In genomic region chr5:100259803-100260693, GRCm38 (mm10) we compare ENCODE assay signal across 10 mouse cellular contexts.
DNase-seq lines count a peak whose midpoint lies in the region; ATAC-seq and TF ChIP-seq lines count a peak whose summit lies in the region.
"Had no signal": no experiment of that assay in that cellular context is flagged by ENCODE, and none has a peak within 500 bp of the region (broad histone marks: within the 10 kb centered on the region; RNA-seq: fewer than 3 reads in every experiment).

No protein-coding gene starts in this region.

- H3K9me3 ChIP-seq in heart, embryonic 15.5 days (replicated peaks), result no peaks in the 10 kb centered on the region
- no peaks in the 10 kb centered on the region for H3K9me3 ChIP-seq in lung, postnatal 0 days (ENCODE audit: low read length)
- no peaks in the 10 kb centered on the region for H3K9me3 ChIP-seq in forebrain, postnatal 0 days (ENCODE audit: low read length)
- H3K9me3 ChIP-seq in neural tube, embryonic 15.5 days (replicated peaks), result no peaks in the 10 kb centered on the region

- TF ChIP-seq CTCF in lung, postnatal 0 days (IDR thresholded peaks at IDR 0.05), result no peak
- no peak for TF ChIP-seq CTCF in forebrain, postnatal 0 days (IDR thresholded peaks at IDR 0.05; ENCODE audit: low read depth)

- no peak for DNase-seq in heart, adult 11 months
- DNase-seq in lung, postnatal 0 days (ENCODE audit: low spot score), result no peak
- DNase-seq in lung, postnatal 14 days, result no peak
- DNase-seq in forebrain, postnatal 0 days, result no peak
- DNase-seq in cerebellum, adult 8-10 months, result no peak
- DNase-seq: adrenal gland, postnatal 36 days had no signal

- peaks cover 21% of the 10 kb centered on the region for H3K4me1 ChIP-seq in heart, embryonic 15.5 days (replicated peaks)
- no peaks in the 10 kb centered on the region for H3K4me1 ChIP-seq in lung, postnatal 0 days (ENCODE audit: insufficient read depth, low read depth, low read length)
- H3K4me1 ChIP-seq in forebrain, postnatal 0 days (ENCODE audit: insufficient read depth), result no peaks in the 10 kb centered on the region
- H3K4me1 ChIP-seq in neural tube, embryonic 15.5 days, result peaks cover 5% of the 10 kb centered on the region

- no peak for TF ChIP-seq EP300 in lung, postnatal 0 days (IDR thresholded peaks at IDR 0.05)

- H3K27me3 ChIP-seq in heart, embryonic 15.5 days, result no peaks in the 10 kb centered on the region
- H3K27me3 ChIP-seq in lung, postnatal 0 days (replicated peaks; ENCODE audit: insufficient read depth, low read length), result no peaks in the 10 kb centered on the region
- H3K27me3 ChIP-seq in forebrain, postnatal 0 days (ENCODE audit: insufficient read depth, low read length), result no peaks in the 10 kb centered on the region
- H3K27me3 ChIP-seq in neural tube, embryonic 15.5 days (replicated peaks), result no peaks in the 10 kb centered on the region

- H3K27ac ChIP-seq in heart, embryonic 15.5 days, result peak overlapping the region; percentile 95
- H3K27ac ChIP-seq in lung, postnatal 0 days (ENCODE audit: low read length), result no peak overlapping the region
- peak overlapping the region; percentile 46; the same call in 1 of the 2 replicates for H3K27ac ChIP-seq in forebrain, postnatal 0 days (ENCODE audit: low read depth, low read length)
- H3K27ac ChIP-seq in neural tube, embryonic 15.5 days (replicated peaks), result peak overlapping the region; percentile 24; the same call in 1 of the 2 replicates

- peak overlapping the region; percentile 10; the same call in 1 of the 2 replicates for H3K4me3 ChIP-seq in heart, embryonic 15.5 days
- H3K4me3 ChIP-seq in lung, postnatal 0 days (ENCODE audit: low read depth, low read length), result no peak overlapping the region
- no peak overlapping the region for H3K4me3 ChIP-seq in forebrain, postnatal 0 days (ENCODE audit: low read depth, low read length)
- no peak overlapping the region for H3K4me3 ChIP-seq in neural tube, embryonic 15.5 days (replicated peaks)
- H3K4me3 ChIP-seq: erythroblast, embryonic 14.5 days had no signal

- ATAC-seq in heart, embryonic 15.5 days (replicated peaks; ENCODE audit: insufficient number of reproducible peaks, insufficient read depth, low FRiP score, low read depth), result peak; percentile 56; the same call in 1 of the 2 replicates
- ATAC-seq in lung, postnatal 0 days, result peak; percentile 13; the same call in 1 of the 2 replicates
- ATAC-seq in forebrain, postnatal 0 days, result peak; percentile 23; the same call in 1 of the 2 replicates
- ATAC-seq in neural tube, embryonic 15.5 days (ENCODE audit: low FRiP score), result no peak
- ATAC-seq: CD4-positive, CD25-positive, alpha-beta regulatory T cell, adult 4 months had no signal

- no peaks in the 10 kb centered on the region for H3K36me3 ChIP-seq in heart, embryonic 15.5 days
- H3K36me3 ChIP-seq in lung, postnatal 0 days (ENCODE audit: insufficient read depth, low read length), result no peaks in the 10 kb centered on the region
- H3K36me3 ChIP-seq in forebrain, postnatal 0 days (ENCODE audit: insufficient read depth), result no peaks in the 10 kb centered on the region
- H3K36me3 ChIP-seq in neural tube, embryonic 15.5 days, result no peaks in the 10 kb centered on the region

- H3K4me2 ChIP-seq in heart, embryonic 15.5 days, result peak overlapping the region; percentile 43
- H3K4me2 ChIP-seq in lung, postnatal 0 days (replicated peaks; ENCODE audit: low read depth, low read length), result no peak overlapping the region
- no peak overlapping the region for H3K4me2 ChIP-seq in forebrain, postnatal 0 days (ENCODE audit: low read depth)
- H3K4me2 ChIP-seq in neural tube, embryonic 15.5 days, result no peak overlapping the region

- WGBS in heart, embryonic 15.5 days, result 45% methylated on average over 8 of the region's 8 CpGs
- 44% methylated on average over 8 of the region's 8 CpGs for WGBS in lung, postnatal 0 days
- WGBS in forebrain, postnatal 0 days, result 58% methylated on average over 8 of the region's 8 CpGs
- WGBS in neural tube, embryonic 15.5 days, result 64% methylated on average over 8 of the region's 8 CpGs

- H3K9ac ChIP-seq in heart, embryonic 15.5 days, result no peak overlapping the region
- no peak overlapping the region for H3K9ac ChIP-seq in lung, postnatal 0 days (replicated peaks; ENCODE audit: low read depth)
- H3K9ac ChIP-seq in forebrain, postnatal 0 days, result no peak overlapping the region
- no peak overlapping the region for H3K9ac ChIP-seq in neural tube, embryonic 15.5 days (replicated peaks)
